Mouse (Mus musculus) myocyte (in vitro differentiated cells): Measurements from ENCODE around the gene Topaz1. TPM values are rescaled to one million over a fixed set of nuclear protein-coding genes. Genes with fewer than 3 reads are reported as not detected.

Experiments used
- H3K27me3 ChIP-seq: one replicate; pipeline ENCODE4 v1.6.1; 2011; ENCODE audit not compliant: control insufficient read depth, insufficient read depth, insufficient read length
- H3K36me3 ChIP-seq: one replicate; pipeline ENCODE4 v1.6.1; 2011; ENCODE audit not compliant: control insufficient read depth, insufficient read depth
- H3K4me2 ChIP-seq: one replicate; pipeline ENCODE4 v1.6.1; 2011; ENCODE audit warnings: low read depth, control low read depth
- H3K4me3 ChIP-seq: one replicate; pipeline ENCODE4 v1.5.1; 2011; ENCODE audit warnings: mild to moderate bottlenecking, control low read depth, moderate library complexity
- H3K79me2 ChIP-seq: one replicate; pipeline ENCODE4 v1.6.1; 2011; ENCODE audit not compliant: control insufficient read depth, insufficient read depth
- H3ac ChIP-seq: one replicate; pipeline ENCODE4 v1.6.1; 2011; ENCODE audit not compliant: control insufficient read depth, insufficient read length
- CEBPB ChIP-seq: IDR thresholded peaks from 2 replicates; pipeline ENCODE4 v1.6.1; 2011; ENCODE audit warnings: mild to moderate bottlenecking, moderate library complexity; ENCODE audit not compliant: poor library complexity, insufficient read depth, severe bottlenecking
- E2F4 ChIP-seq: IDR thresholded peaks from one replicate; pipeline ENCODE4 v1.6.1; 2011; ENCODE audit warnings: mild to moderate bottlenecking, control low read depth, moderate library complexity; ENCODE audit not compliant: insufficient read depth
- MAX ChIP-seq: IDR thresholded peaks from one replicate; pipeline ENCODE4 v1.6.1; 2011; ENCODE audit warnings: low read depth, mild to moderate bottlenecking, control low read depth
- MYOD1 ChIP-seq, 3 experiments: IDR thresholded peaks; one replicate each; pipeline ENCODE4 v1.6.1; 2011; ENCODE audit warnings: control low read depth in 2 of 3, low read depth in 2 of 3, mild to moderate bottlenecking in 2 of 3, moderate library complexity in 1 of 3; ENCODE audit not compliant: insufficient read length in 2 of 3, control insufficient read depth in 1 of 3
- MYOG ChIP-seq, 3 experiments: IDR thresholded peaks; one replicate each; pipeline ENCODE4 v1.6.1; 2011; ENCODE audit warnings: control low read depth in 2 of 3, low read depth in 2 of 3, mild to moderate bottlenecking in 2 of 3; ENCODE audit not compliant: insufficient read length in 2 of 3, control insufficient read depth in 1 of 3, insufficient read depth in 1 of 3
- POLR2A ChIP-seq: IDR thresholded peaks from one replicate; pipeline ENCODE4 v1.6.1; 2011; ENCODE audit warnings: low read depth, mild to moderate bottlenecking, control low read depth, moderate library complexity; ENCODE audit not compliant: insufficient read length
- POLR2AphosphoS2 ChIP-seq: IDR thresholded peaks from one replicate; pipeline ENCODE4 v1.6.1; 2011; ENCODE audit warnings: low read depth, control low read depth; ENCODE audit not compliant: insufficient read length
- REST ChIP-seq: IDR thresholded peaks from one replicate; pipeline ENCODE4 v1.6.1; 2011; ENCODE audit warnings: mild to moderate bottlenecking, control low read depth, moderate library complexity; ENCODE audit not compliant: insufficient read depth, insufficient read length
- SRF ChIP-seq: IDR thresholded peaks from one replicate; pipeline ENCODE4 v1.6.1; 2011; ENCODE audit warnings: low read depth; ENCODE audit not compliant: control insufficient read depth, insufficient read length
- TCF12 ChIP-seq: IDR thresholded peaks from one replicate; pipeline ENCODE4 v1.6.1; 2011; ENCODE audit warnings: mild to moderate bottlenecking, control low read depth; ENCODE audit not compliant: poor library complexity, insufficient read depth, severe bottlenecking
- TCF3 ChIP-seq: IDR thresholded peaks from one replicate; pipeline ENCODE4 v1.6.1; 2011; ENCODE audit warnings: low read depth, control low read depth; ENCODE audit not compliant: insufficient read length
- USF1 ChIP-seq: IDR thresholded peaks from one replicate; pipeline ENCODE4 v1.6.1; 2011; ENCODE audit warnings: low read depth, mild to moderate bottlenecking, control low read depth, moderate library complexity
- polyA plus RNA-seq: library from polyadenylated mRNA; unstranded; fragments of >200 nt; fragmentation: generic; extraction: Trizol; gene quantifications from one replicate; pipeline ENCODE4 v1.2.1, GENCODE M21; 2012; ENCODE audit warnings: missing spikeins

Topaz1 gene
- polyA plus RNA-seq, 1 experiment: not detected

- no peak overlapping the region for H3ac ChIP-seq
- no peaks in the 10 kb centered on the region for H3K79me2 ChIP-seq
- no peak overlapping the region for H3K4me2 ChIP-seq
- H3K27me3 ChIP-seq: peaks cover 66% of the 10 kb centered on the region
- TF ChIP-seq POLR2AphosphoS2 (no peak), TCF3 (no peak), MYOG (IDR thresholded peaks at IDR 0.05; ENCODE audit: control insufficient read depth in 1 of 3, insufficient read depth in 1 of 3, insufficient read length in 2 of 3, low read depth in 2 of 3) (no peak), MYOD1 (IDR thresholded peaks at IDR 0.05; ENCODE audit: control insufficient read depth in 1 of 3, insufficient read length in 2 of 3, low read depth in 2 of 3) (no peak), MAX (no peak), CEBPB (no peak), SRF (no peak), POLR2A (no peak), TCF12 (no peak), USF1 (no peak), REST (no peak)
- H3K36me3 ChIP-seq: no peaks in the 10 kb centered on the region
- H3K4me3 ChIP-seq: no peak overlapping the region
Observed at GRCm38 (mm10) chr9:122722296-122722695, 24.9 kb upstream of the Topaz1 start.

DNA sequence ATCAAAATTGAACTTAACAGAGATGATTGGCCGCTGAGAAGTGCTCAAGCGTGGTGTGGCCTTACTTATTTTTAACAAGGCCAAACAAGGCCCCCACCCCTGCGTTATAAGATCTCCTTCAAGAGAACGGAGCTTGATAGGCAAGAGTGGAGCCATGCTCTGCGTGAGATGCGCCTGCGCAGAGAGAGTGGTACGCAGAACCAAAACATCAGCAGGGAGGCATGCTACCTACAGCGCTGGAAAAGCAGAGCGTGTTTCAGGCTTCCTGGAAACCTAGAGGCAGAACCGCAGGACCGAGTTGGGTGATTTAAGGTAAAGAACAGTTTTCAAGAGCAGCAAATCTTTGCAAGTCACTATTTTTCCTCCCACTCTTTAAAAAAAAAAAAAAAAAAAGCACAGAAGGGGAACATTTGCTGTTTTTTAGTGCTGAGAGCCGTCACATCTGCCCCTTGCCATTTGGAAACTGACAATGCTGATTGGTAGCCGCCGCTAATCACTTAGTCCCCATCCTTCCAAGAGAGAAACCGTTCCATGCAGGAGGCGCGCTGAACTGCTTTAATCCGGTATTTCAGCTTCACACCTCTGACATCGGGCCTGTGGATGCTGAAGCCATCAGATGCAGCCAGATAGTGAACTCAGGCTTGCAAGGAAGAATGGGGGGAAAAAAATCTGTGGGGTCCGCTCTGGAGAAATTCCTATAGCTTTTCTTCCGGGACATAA, 21.9 kb upstream of the Topaz1 start:
- Histone ChIP-seq H3K4me2 (no peak overlapping the region), H3K27me3 (peaks cover 45% of the 10 kb centered on the region), H3K36me3 (no peaks in the 10 kb centered on the region), H3ac (no peak overlapping the region), H3K4me3 (no peak overlapping the region), H3K79me2 (no peaks in the 10 kb centered on the region)
- TF ChIP-seq MYOG (IDR thresholded peaks at IDR 0.05; ENCODE audit: control insufficient read depth in 1 of 3, insufficient read depth in 1 of 3, insufficient read length in 2 of 3, low read depth in 2 of 3): no peak
- TF ChIP-seq E2F4: no peak
- TF ChIP-seq SRF: no peak
- no peak for TF ChIP-seq TCF3
- no peak for TF ChIP-seq MYOD1 (IDR thresholded peaks at IDR 0.05; ENCODE audit: control insufficient read depth in 1 of 3, insufficient read length in 2 of 3, low read depth in 2 of 3)
- no peak for TF ChIP-seq CEBPB
- TF ChIP-seq POLR2AphosphoS2: no peak
- TF ChIP-seq USF1: no peak
- no peak for TF ChIP-seq TCF12
- TF ChIP-seq MAX: no peak
- TF ChIP-seq REST: no peak
- no peak for TF ChIP-seq POLR2A

GRCm38 (mm10) chr9:122729500-122729899, 17.6 kb upstream of the Topaz1 start:
- Histone ChIP-seq H3K36me3 (no peaks in the 10 kb centered on the region), H3K4me3 (no peak overlapping the region), H3K27me3 (peaks cover 33% of the 10 kb centered on the region), H3K4me2 (no peak overlapping the region), H3ac (no peak overlapping the region), H3K79me2 (no peaks in the 10 kb centered on the region)
- TF ChIP-seq MYOG (IDR thresholded peaks at IDR 0.05; ENCODE audit: control insufficient read depth in 1 of 3, insufficient read depth in 1 of 3, insufficient read length in 2 of 3, low read depth in 2 of 3) (no peak), CEBPB (no peak), REST (no peak), POLR2AphosphoS2 (no peak), TCF12 (no peak), USF1 (no peak), POLR2A (no peak), MYOD1 (IDR thresholded peaks at IDR 0.05; ENCODE audit: control insufficient read depth in 1 of 3, insufficient read length in 2 of 3, low read depth in 2 of 3) (no peak)

- Histone ChIP-seq H3K4me2 (no peak overlapping the region), H3K27me3 (peaks cover 16% of the 10 kb centered on the region), H3K79me2 (no peaks in the 10 kb centered on the region), H3K4me3 (no peak overlapping the region), H3ac (no peak overlapping the region), H3K36me3 (no peaks in the 10 kb centered on the region)
- TF ChIP-seq TCF12: no peak
- TF ChIP-seq POLR2A: no peak
- no peak for TF ChIP-seq TCF3
Observed at GRCm38 (mm10) chr9:122732126-122732810, 14.9 kb upstream of the Topaz1 start.

GRCm38 (mm10) chr9:122733222-122733621, 13.9 kb upstream of the Topaz1 start:
- H3K36me3 ChIP-seq: no peaks in the 10 kb centered on the region

More at GRCm38 (mm10) chr9:122733222-122733621, 13.9 kb upstream of the Topaz1 start:
- peaks cover 16% of the 10 kb centered on the region for H3K27me3 ChIP-seq
- no peak overlapping the region for H3ac ChIP-seq
- H3K79me2 ChIP-seq: no peaks in the 10 kb centered on the region
- no peak overlapping the region for H3K4me3 ChIP-seq
- TF ChIP-seq TCF3 (no peak), REST (no peak), SRF (no peak), USF1 (no peak), TCF12 (no peak), CEBPB (no peak), MYOD1 (IDR thresholded peaks at IDR 0.05; ENCODE audit: control insufficient read depth in 1 of 3, insufficient read length in 2 of 3, low read depth in 2 of 3) (no peak), MAX (no peak), E2F4 (no peak), POLR2AphosphoS2 (no peak)
- no peak overlapping the region for H3K4me2 ChIP-seq
